Mouse (Mus musculus) testis, adult 2 months (tissue): ENCODE measurements at regions not wholly inside any gene's neighbourhood (a gene's known extent, or its start where the extent isn't known, plus 50 kb on each side); places are given as distances from the start of the nearest gene placed in this dataset.

Experiments
- CTCF ChIP-seq: fragments of 200-500 bp; IDR thresholded peaks from 2 replicates; pipeline ENCODE4 v1.5.1; 2012; ENCODE audit warnings: low read depth, mild to moderate bottlenecking, inconsistent platforms, low read length, moderate library complexity; ENCODE audit not compliant: control insufficient read depth, insufficient read depth, insufficient replicate concordance
- POLR2A ChIP-seq: fragments of 200-500 bp; IDR thresholded peaks from 2 replicates; pipeline ENCODE4 v1.6.1; 2012; ENCODE audit warnings: low read depth, mild to moderate bottlenecking, inconsistent platforms, low read length, moderate library complexity; ENCODE audit not compliant: control insufficient read depth

- no peak for TF ChIP-seq CTCF
- no peak for TF ChIP-seq POLR2A
Observed at GRCm38 (mm10) chr10:21462915-21463314, 85.8 kb downstream of the Aldh8a1 start.
